Mouse (Mus musculus) liver, postnatal 0 days (tissue): ENCODE measurements around the gene Golph3.

Experiments
- CTCF ChIP-seq: sonication (generic); IDR thresholded peaks from 2 replicates; pipeline ENCODE4 v1.5.1; 2016; ENCODE audit warnings: antibody characterized with exemption, low read depth
- EP300 ChIP-seq: IDR thresholded peaks from 2 replicates; pipeline ENCODE4 v1.6.1; 2016; ENCODE audit warnings: antibody characterized with exemption, low read depth, mild to moderate bottlenecking

- TF ChIP-seq CTCF (no peak), EP300 (no peak)
These were observed 52.7 kb downstream of the Golph3 start for GRCm38 (mm10) chr15:12373918-12374317.
